ENCODE assay signal across 27 mouse cellular contexts in genomic region chr2:81200541-81200940, GRCm38 (mm10).
"Had no signal": no experiment of that assay in that cellular context is flagged by ENCODE, and none has a peak within 500 bp of the region (broad histone marks: within the 10 kb centered on the region; RNA-seq: fewer than 3 reads in every experiment).

No protein-coding gene starts in this region.

- H3K27ac ChIP-seq: limb, embryonic 12.5 days; limb, embryonic 13.5 days; limb, embryonic 15.5 days; liver, embryonic 12.5 days; liver, embryonic 13.5 days; liver, embryonic 14.5 days; liver, embryonic 15.5 days; lung, embryonic 15.5 days; macrophage; midbrain, embryonic 10.5 days; midbrain, embryonic 12.5 days; midbrain, embryonic 13.5 days; midbrain, embryonic 15.5 days; neural tube, embryonic 12.5 days had no signal

- H3K4me3 ChIP-seq: limb, embryonic 12.5 days; limb, embryonic 13.5 days; limb, embryonic 15.5 days; liver, embryonic 12.5 days; liver, embryonic 13.5 days; liver, embryonic 15.5 days; lung, embryonic 15.5 days; megakaryocyte, embryonic 14.5 days; midbrain, embryonic 10.5 days; midbrain, embryonic 12.5 days; midbrain, embryonic 13.5 days; midbrain, embryonic 15.5 days; myocyte; neural tube, embryonic 12.5 days had no signal

- DNase-seq: left cerebral cortex, postnatal 4 days; liver; liver, embryonic 13.5 days; liver, postnatal 0 days; lung, adult 18-20 months; lung, adult 2 months; lung, embryonic 14.5 days; lung, postnatal 10 days; lung, postnatal 14 days; lung, postnatal 36 days; lung, postnatal 4 days; midbrain, embryonic 14.5 days had no signal

- H3K4me1 ChIP-seq: limb, embryonic 12.5 days; limb, embryonic 13.5 days; limb, embryonic 15.5 days; liver, embryonic 12.5 days; liver, embryonic 13.5 days; liver, embryonic 15.5 days; lung, embryonic 15.5 days; megakaryocyte, embryonic 14.5 days; midbrain, embryonic 10.5 days; midbrain, embryonic 12.5 days; midbrain, embryonic 13.5 days; midbrain, embryonic 15.5 days; neural tube, embryonic 12.5 days had no signal

- H3K27me3 ChIP-seq: limb, embryonic 12.5 days; limb, embryonic 13.5 days; limb, embryonic 15.5 days; liver, embryonic 12.5 days; liver, embryonic 13.5 days; liver, embryonic 15.5 days; lung, embryonic 15.5 days; megakaryocyte, embryonic 14.5 days; midbrain, embryonic 12.5 days; midbrain, embryonic 13.5 days; midbrain, embryonic 15.5 days; neural tube, embryonic 12.5 days had no signal

- H3K9me3 ChIP-seq: limb, embryonic 12.5 days; limb, embryonic 13.5 days; limb, embryonic 15.5 days; liver, embryonic 12.5 days; liver, embryonic 13.5 days; liver, embryonic 15.5 days; lung, embryonic 15.5 days; midbrain, embryonic 10.5 days; midbrain, embryonic 12.5 days; midbrain, embryonic 13.5 days; midbrain, embryonic 15.5 days; neural tube, embryonic 12.5 days had no signal

- H3K36me3 ChIP-seq: limb, embryonic 12.5 days; limb, embryonic 13.5 days; limb, embryonic 15.5 days; liver, embryonic 12.5 days; liver, embryonic 13.5 days; liver, embryonic 15.5 days; lung, embryonic 15.5 days; midbrain, embryonic 10.5 days; midbrain, embryonic 12.5 days; midbrain, embryonic 13.5 days; midbrain, embryonic 15.5 days; neural tube, embryonic 12.5 days had no signal
